Mouse (Mus musculus): ENCODE results near the gene Asb6. TPM values are rescaled to one million over a fixed set of nuclear protein-coding genes. Genes with fewer than 3 reads are reported as not detected.

Gene Asb6
- polyA plus RNA-seq, 2 experiments = 29.5 to 36.8 TPM

GRCm38 (mm10) chr2:30848184-30848583 is 18.1 kb upstream of the Asb6 start:
- Histone ChIP-seq H3K27me3 (ENCODE audit: control insufficient read depth, insufficient read depth, low read length) (no peaks in the 10 kb centered on the region), H3K9me3 (ENCODE audit: control insufficient read depth, low read length) (no peaks in the 10 kb centered on the region), H3K9ac (ENCODE audit: low read depth, low read length, severe bottlenecking) (no peak overlapping the region), H3K27ac (replicated peaks; ENCODE audit: low read depth, low read length) (peak overlapping the region; percentile 15; the same call in 1 of the 2 replicates), H3K4me1 (ENCODE audit: control insufficient read depth, insufficient read depth, low read length) (peaks cover 64% of the 10 kb centered on the region), H3K36me3 (ENCODE audit: control insufficient read depth, insufficient read depth, low read length) (peaks cover 2% of the 10 kb centered on the region; the same call in 1 of the 2 replicates), H3K4me3 (replicated peaks; ENCODE audit: low read length) (no peak overlapping the region), H3K4me2 (replicated peaks; ENCODE audit: low read depth, low read length, severe bottlenecking) (peak overlapping the region; percentile 13)
- no peak for ATAC-seq (ENCODE audit: low FRiP score, low read depth)
- no peak for DNase-seq (ENCODE audit: low spot score)
- WGBS = 39% methylated on average over 8 of the region's 8 CpGs
- TF ChIP-seq POLR2A (IDR thresholded peaks at IDR 0.05; ENCODE audit: borderline replicate concordance, extremely low read depth, insufficient read depth, insufficient read length) = no peak

GRCm38 (mm10) chr2:30846723-30847122 is 16.6 kb upstream of the Asb6 start:
- DNase-seq (ENCODE audit: low spot score) (no peak), ATAC-seq (ENCODE audit: low FRiP score, low read depth) (no peak)
- peak overlapping the region; percentile 63 for H3K4me2 ChIP-seq (replicated peaks; ENCODE audit: low read depth, low read length, severe bottlenecking)
- H3K27ac ChIP-seq (replicated peaks; ENCODE audit: low read depth, low read length) = 0 out of 2 replicates have a peak overlapping the region, but pooled peaks have one; percentile 19
- H3K36me3 ChIP-seq (ENCODE audit: control insufficient read depth, insufficient read depth, low read length) = peaks cover 2% of the 10 kb centered on the region; the same call in 1 of the 2 replicates
- H3K4me1 ChIP-seq (ENCODE audit: control insufficient read depth, insufficient read depth, low read length) = peaks cover 50% of the 10 kb centered on the region
- H3K4me3 ChIP-seq (replicated peaks; ENCODE audit: low read length) = peak overlapping the region; percentile 74
- TF ChIP-seq POLR2A (IDR thresholded peaks at IDR 0.05; ENCODE audit: borderline replicate concordance, extremely low read depth, insufficient read depth, insufficient read length) = no peak
- H3K27me3 ChIP-seq (ENCODE audit: control insufficient read depth, insufficient read depth, low read length) = no peaks in the 10 kb centered on the region
- H3K9me3 ChIP-seq (ENCODE audit: control insufficient read depth, low read length) = no peaks in the 10 kb centered on the region
- WGBS = 4% methylated on average over 6 of the region's 6 CpGs
- H3K9ac ChIP-seq (ENCODE audit: low read depth, low read length, severe bottlenecking) = peak overlapping the region; percentile 94

GRCm38 (mm10) chr2:30846236-30846635 is 16.1 kb upstream of the Asb6 start:
- peak overlapping the region; percentile 26; the same call in 1 of the 2 replicates for H3K27ac ChIP-seq (replicated peaks; ENCODE audit: low read depth, low read length)
- no peaks in the 10 kb centered on the region for H3K27me3 ChIP-seq (ENCODE audit: control insufficient read depth, insufficient read depth, low read length)
- WGBS = 27% methylated on average over 8 of the region's 8 CpGs
- peaks cover 2% of the 10 kb centered on the region; the same call in 1 of the 2 replicates for H3K36me3 ChIP-seq (ENCODE audit: control insufficient read depth, insufficient read depth, low read length)
- peak overlapping the region; percentile 74 for H3K4me3 ChIP-seq (replicated peaks; ENCODE audit: low read length)
- no peak for TF ChIP-seq POLR2A (IDR thresholded peaks at IDR 0.05; ENCODE audit: borderline replicate concordance, extremely low read depth, insufficient read depth, insufficient read length)
- DNase-seq (ENCODE audit: low spot score) (no peak), ATAC-seq (ENCODE audit: low FRiP score, low read depth) (no peak)
- peak overlapping the region; percentile 94 for H3K9ac ChIP-seq (ENCODE audit: low read depth, low read length, severe bottlenecking)
- peak overlapping the region; percentile 63 for H3K4me2 ChIP-seq (replicated peaks; ENCODE audit: low read depth, low read length, severe bottlenecking)
- no peaks in the 10 kb centered on the region for H3K9me3 ChIP-seq (ENCODE audit: control insufficient read depth, low read length)
- peaks cover 45% of the 10 kb centered on the region for H3K4me1 ChIP-seq (ENCODE audit: control insufficient read depth, insufficient read depth, low read length)

GRCm38 (mm10) chr2:30845152-30846070 is 15.3 kb upstream of the Asb6 start:
- TF ChIP-seq POLR2A (IDR thresholded peaks at IDR 0.05; ENCODE audit: borderline replicate concordance, extremely low read depth, insufficient read depth, insufficient read length) = no peak
- peak overlapping the region; percentile 94 for H3K9ac ChIP-seq (ENCODE audit: low read depth, low read length, severe bottlenecking)
- DNase-seq (ENCODE audit: low spot score) = no peak
- H3K4me2 ChIP-seq (replicated peaks; ENCODE audit: low read depth, low read length, severe bottlenecking) = peak overlapping the region; percentile 63
- H3K27me3 ChIP-seq (ENCODE audit: control insufficient read depth, insufficient read depth, low read length) = no peaks in the 10 kb centered on the region
- H3K4me1 ChIP-seq (ENCODE audit: control insufficient read depth, insufficient read depth, low read length) = peaks cover 37% of the 10 kb centered on the region
- ATAC-seq (ENCODE audit: low FRiP score, low read depth) = peak; percentile 53
- 1% methylated on average over 41 of the region's 80 CpGs for WGBS
- peak overlapping the region; percentile 74 for H3K4me3 ChIP-seq (replicated peaks; ENCODE audit: low read length)
- H3K27ac ChIP-seq (replicated peaks; ENCODE audit: low read depth, low read length) = peak overlapping the region; percentile 76
- H3K36me3 ChIP-seq (ENCODE audit: control insufficient read depth, insufficient read depth, low read length) = peaks cover 2% of the 10 kb centered on the region; the same call in 1 of the 2 replicates
- H3K9me3 ChIP-seq (ENCODE audit: control insufficient read depth, low read length) = no peaks in the 10 kb centered on the region

- Histone ChIP-seq H3K36me3 (ENCODE audit: control insufficient read depth, insufficient read depth, low read length) (no peaks in the 10 kb centered on the region), H3K9me3 (ENCODE audit: control insufficient read depth, low read length) (no peaks in the 10 kb centered on the region), H3K4me2 (replicated peaks; ENCODE audit: low read depth, low read length, severe bottlenecking) (no peak overlapping the region), H3K9ac (ENCODE audit: low read depth, low read length, severe bottlenecking) (no peak overlapping the region), H3K27me3 (ENCODE audit: control insufficient read depth, insufficient read depth, low read length) (no peaks in the 10 kb centered on the region), H3K4me1 (ENCODE audit: control insufficient read depth, insufficient read depth, low read length) (peaks cover 24% of the 10 kb centered on the region), H3K27ac (replicated peaks; ENCODE audit: low read depth, low read length) (no peak overlapping the region), H3K4me3 (replicated peaks; ENCODE audit: low read length) (no peak overlapping the region)
- ATAC-seq (ENCODE audit: low FRiP score, low read depth) = no peak
- no peak for DNase-seq (ENCODE audit: low spot score)
- 50% methylated on average over 10 of the region's 10 CpGs for WGBS
- no peak for TF ChIP-seq POLR2A (IDR thresholded peaks at IDR 0.05; ENCODE audit: borderline replicate concordance, extremely low read depth, insufficient read depth, insufficient read length)
Observed at GRCm38 (mm10) chr2:30842615-30843014, 12.5 kb upstream of the Asb6 start.
